Mouse (Mus musculus): ENCODE measurements around the gene Slc22a18. TPM values are rescaled to one million over a fixed set of nuclear protein-coding genes. Genes with fewer than 3 reads are reported as not detected.
A peak's percentile ranks its signal among the peaks of the same experiment; 100 is the strongest.

Slc22a18 gene
- total and polyA plus RNA-seq, 3 experiments: 0.48 to 2.0 (median 0.76) TPM

DNA sequence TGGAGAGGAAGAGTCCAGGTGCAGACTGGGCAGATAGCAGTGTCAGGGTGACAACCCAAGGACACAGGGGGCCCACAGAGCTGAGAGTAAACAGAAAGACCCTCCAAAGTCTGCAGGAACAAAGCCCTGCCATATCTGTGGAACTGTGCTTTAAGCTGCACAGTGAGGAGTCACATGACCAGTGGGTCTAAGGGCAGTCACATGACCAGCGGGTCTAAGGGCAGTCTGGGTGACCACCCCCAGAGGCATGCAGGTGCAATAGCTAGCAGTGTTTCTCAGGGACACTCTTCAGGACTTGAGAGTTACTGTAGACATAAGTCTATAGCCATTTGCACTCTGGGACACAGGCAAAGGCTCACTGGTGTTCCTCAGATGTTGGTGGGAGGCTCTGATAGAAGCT is 36.0 kb downstream of the Slc22a18 start:
- Histone ChIP-seq H3K9me3 (replicated peaks; ENCODE audit: low read length) (no peaks in the 10 kb centered on the region), H3K4me3 (replicated peaks in 1 of 3; ENCODE audit: low read depth in 2 of 3, low read length in 2 of 3, poor library complexity in 1 of 3) (no peak overlapping the region), H3K4me2 (ENCODE audit: insufficient read depth, low read depth, poor library complexity, severe bottlenecking) (no peak overlapping the region), H3K79me2 (replicated peaks; ENCODE audit: control insufficient read depth, extremely low read depth, insufficient read depth, poor library complexity, severe bottlenecking) (no peaks in the 10 kb centered on the region), H3K27me3 (replicated peaks) (peaks cover 6% of the 10 kb centered on the region), H3K36me3 (replicated peaks in 1 of 2; ENCODE audit: control insufficient read depth in 1 of 2, insufficient read depth in 1 of 2, low read length in 1 of 2) (peaks cover 14 to 27% of the 10 kb centered on the region in 2 experiments), H3K9ac (ENCODE audit: insufficient read depth, low read depth) (no peak overlapping the region), H3K27ac (ENCODE audit: insufficient read depth, low read depth) (no peak overlapping the region), H3K4me1 (ENCODE audit: control insufficient read depth in 1 of 2, insufficient read depth in 2 of 2) (no peaks in the 10 kb centered on the region)
- DNase-seq (ENCODE audit: extremely low read depth): no peak
- in situ Hi-C loops (cut with MboI; ENCODE audit: low pct_ligation_motif_present, low pct_unique_long_range_greater_than_20kb, low sequenced_read_pairs) (no loop called here), dilution Hi-C loops (cut with MboI; ENCODE audit: extremely low pct_ligation_motif_present, extremely low pct_unique_long_range_greater_than_20kb, low sequenced_read_pairs) (no loop called here)
- TF ChIP-seq CHD1 (IDR thresholded peaks at IDR 0.05; ENCODE audit: low read depth, low read length): no peak
- no peak for TF ChIP-seq MXI1 (IDR thresholded peaks at IDR 0.05; ENCODE audit: low read depth, low read length)
- TF ChIP-seq USF2 (conservative IDR thresholded peaks at IDR 0.05; ENCODE audit: low read depth, low read length): peak; percentile 23; the same call in 1 of the 2 replicates
- TF ChIP-seq KAT2A (IDR thresholded peaks at IDR 0.05; ENCODE audit: insufficient replicate concordance, low read length): no peak
- no peak for TF ChIP-seq ETS1 (conservative IDR thresholded peaks at IDR 0.05; ENCODE audit: low read depth, low read length)

- Histone ChIP-seq H3K4me1 (ENCODE audit: control insufficient read depth in 1 of 2, insufficient read depth in 2 of 2) (no peaks in the 10 kb centered on the region), H3K36me3 (replicated peaks in 1 of 2; ENCODE audit: control insufficient read depth in 1 of 2, insufficient read depth in 1 of 2, low read length in 1 of 2) (peaks cover 25 to 39% of the 10 kb centered on the region in 2 experiments), H3K9me3 (replicated peaks; ENCODE audit: low read length) (no peaks in the 10 kb centered on the region), H3K27ac (ENCODE audit: insufficient read depth, low read depth) (no peak overlapping the region), H3K4me2 (ENCODE audit: insufficient read depth, low read depth, poor library complexity, severe bottlenecking) (no peak overlapping the region), H3K4me3 (replicated peaks in 1 of 3; ENCODE audit: low read depth in 2 of 3, low read length in 2 of 3, poor library complexity in 1 of 3) (no peak overlapping the region), H3K9ac (ENCODE audit: insufficient read depth, low read depth) (no peak overlapping the region), H3K79me2 (replicated peaks; ENCODE audit: control insufficient read depth, extremely low read depth, insufficient read depth, poor library complexity, severe bottlenecking) (no peaks in the 10 kb centered on the region), H3K27me3 (replicated peaks) (peaks cover 2% of the 10 kb centered on the region)
- no peak for DNase-seq (ENCODE audit: extremely low read depth)
- in situ Hi-C loops (cut with MboI; ENCODE audit: low pct_ligation_motif_present, low pct_unique_long_range_greater_than_20kb, low sequenced_read_pairs): no loop called here
- dilution Hi-C loops (cut with MboI; ENCODE audit: extremely low pct_ligation_motif_present, extremely low pct_unique_long_range_greater_than_20kb, low sequenced_read_pairs): no loop called here
- TF ChIP-seq JUND (conservative IDR thresholded peaks at IDR 0.05; ENCODE audit: low read depth, low read length) (no peak), RAD21 (IDR thresholded peaks at IDR 0.05; ENCODE audit: low read depth, low read length) (peak; percentile 1)
Measured at GRCm38 (mm10) chr7:143510593-143511334, 37.2 kb downstream of the Slc22a18 start.

DNA sequence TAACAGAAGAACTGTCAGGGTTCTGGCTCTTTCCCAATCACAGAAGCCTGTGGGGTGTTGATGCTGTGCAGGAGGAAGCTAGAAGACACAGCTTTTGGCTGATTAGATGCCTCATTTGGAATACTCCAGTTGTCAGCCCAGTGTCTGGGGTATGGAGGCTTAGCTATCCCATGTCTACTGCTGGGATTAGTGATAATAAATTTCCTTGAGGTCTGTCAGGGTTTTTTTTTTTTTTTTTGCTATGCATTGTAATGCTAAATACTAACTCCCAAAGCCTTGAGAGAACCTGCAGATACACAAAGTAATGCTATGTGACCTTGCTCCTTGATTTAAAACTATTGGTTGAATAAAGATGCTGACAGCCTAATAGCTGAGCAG is 37.8 kb downstream of the Slc22a18 start:
- Histone ChIP-seq H3K9ac (ENCODE audit: insufficient read depth, low read depth) (no peak overlapping the region), H3K9me3 (replicated peaks; ENCODE audit: low read length) (no peaks in the 10 kb centered on the region), H3K27ac (ENCODE audit: insufficient read depth, low read depth) (no peak overlapping the region), H3K36me3 (replicated peaks in 1 of 2; ENCODE audit: control insufficient read depth in 1 of 2, insufficient read depth in 1 of 2, low read length in 1 of 2) (peaks cover 29 to 44% of the 10 kb centered on the region in 2 experiments), H3K27me3 (replicated peaks) (peaks cover 2% of the 10 kb centered on the region), H3K4me3 (replicated peaks in 1 of 3; ENCODE audit: low read depth in 2 of 3, low read length in 2 of 3, poor library complexity in 1 of 3) (no peak overlapping the region), H3K4me2 (ENCODE audit: insufficient read depth, low read depth, poor library complexity, severe bottlenecking) (no peak overlapping the region), H3K79me2 (replicated peaks; ENCODE audit: control insufficient read depth, extremely low read depth, insufficient read depth, poor library complexity, severe bottlenecking) (no peaks in the 10 kb centered on the region), H3K4me1 (ENCODE audit: control insufficient read depth in 1 of 2, insufficient read depth in 2 of 2) (no peaks in the 10 kb centered on the region)
- DNase-seq (ENCODE audit: extremely low read depth): no peak
- in situ Hi-C loops (cut with MboI; ENCODE audit: low pct_ligation_motif_present, low pct_unique_long_range_greater_than_20kb, low sequenced_read_pairs) (no loop called here), dilution Hi-C loops (cut with MboI; ENCODE audit: extremely low pct_ligation_motif_present, extremely low pct_unique_long_range_greater_than_20kb, low sequenced_read_pairs) (no loop called here)
- no peak for TF ChIP-seq CHD2 (IDR thresholded peaks at IDR 0.05; ENCODE audit: low read length)
